Comparison of ENCODE assay signal across 19 mouse cellular contexts in the genomic region with DNA sequence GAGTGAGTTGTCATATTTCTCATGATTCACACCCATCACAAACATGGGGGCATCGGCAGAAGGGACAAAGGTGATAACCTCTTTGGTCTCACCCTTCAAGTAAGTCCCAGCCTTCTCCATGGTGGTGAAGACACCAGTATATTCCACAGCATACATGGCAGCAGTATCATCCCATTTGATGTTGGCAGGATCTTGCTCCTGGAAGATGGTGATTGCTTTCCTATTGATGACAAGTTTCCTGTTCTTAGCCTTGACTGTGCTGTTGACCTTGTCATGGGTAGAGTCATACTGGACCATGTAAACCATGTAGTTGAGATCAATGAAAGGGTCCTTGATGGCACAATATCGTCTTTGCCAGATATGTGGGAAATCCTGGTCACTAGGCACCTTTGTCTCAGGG.
A peak's percentile ranks its signal among the peaks of the same experiment; 100 is the strongest.
DNase-seq lines count a peak whose midpoint lies in the region; ATAC-seq lines count a peak whose summit lies in the region.
"Had no signal": no experiment of that assay in that cellular context is flagged by ENCODE, and none has a peak within 500 bp of the region (broad histone marks: within the 10 kb centered on the region; RNA-seq: fewer than 3 reads in every experiment).

No protein-coding gene starts in this region.

- no peaks in the 10 kb centered on the region for H3K9me3 ChIP-seq in midbrain, embryonic 11.5 days (ENCODE audit: control insufficient read depth, low read length)
- H3K9me3 ChIP-seq in midbrain, embryonic 10.5 days (replicated peaks), result no peaks in the 10 kb centered on the region
- H3K9me3 ChIP-seq: G1E had no signal

- WGBS in midbrain, embryonic 11.5 days, result 88% methylated on average over 2 of the region's 2 CpGs
- WGBS in midbrain, embryonic 10.5 days, result 90% methylated on average over 2 of the region's 2 CpGs

- no peaks in the 10 kb centered on the region for H3K4me1 ChIP-seq in midbrain, embryonic 11.5 days (ENCODE audit: control insufficient read depth, insufficient read depth, low read length)
- 0 out of 2 replicates have a peak, but pooled peaks cover 3% of the 10 kb centered on the region for H3K4me1 ChIP-seq in midbrain, embryonic 10.5 days

- DNase-seq in heart, adult 11 months, result peak; percentile 66
- DNase-seq in heart, adult 8-10 months (ENCODE audit: low spot score), result no peak
- DNase-seq in midbrain, embryonic 11.5 days (ENCODE audit: low spot score, missing footprints), result peak; percentile 60
- DNase-seq in midbrain, embryonic 10.5 days (ENCODE audit: low spot score), result no peak
- DNase-seq: adrenal gland, adult 2 months; adrenal gland, adult 8-10 months; adrenal gland, postnatal 10 days; adrenal gland, postnatal 14 days; adrenal gland, postnatal 25 days; adrenal gland, postnatal 36 days; B cell, adult 2 months; cerebellum, adult 11 months; cerebellum, adult 11-12 months; cerebellum, adult 18-20 months had no signal

- no peak overlapping the region for H3K4me2 ChIP-seq in midbrain, embryonic 11.5 days

- H3K27me3 ChIP-seq in midbrain, embryonic 11.5 days (ENCODE audit: control insufficient read depth, insufficient read depth, low read length), result no peaks in the 10 kb centered on the region
- no peaks in the 10 kb centered on the region for H3K27me3 ChIP-seq in midbrain, embryonic 10.5 days (ENCODE audit: low read depth, poor library complexity, severe bottlenecking)
- H3K27me3 ChIP-seq: CH12.LX, Patski had no signal

- no peak overlapping the region for H3K4me3 ChIP-seq in midbrain, embryonic 11.5 days (ENCODE audit: low read depth, low read length)
- no peak overlapping the region for H3K4me3 ChIP-seq in midbrain, embryonic 10.5 days

- no peak overlapping the region for H3K9ac ChIP-seq in midbrain, embryonic 11.5 days (ENCODE audit: low read length)

- H3K36me3 ChIP-seq in midbrain, embryonic 11.5 days (ENCODE audit: control insufficient read depth, insufficient read depth, low read length), result no peaks in the 10 kb centered on the region
- H3K36me3 ChIP-seq in midbrain, embryonic 10.5 days, result no peaks in the 10 kb centered on the region
- H3K36me3 ChIP-seq: G1E had no signal

- no peak overlapping the region for H3K27ac ChIP-seq in midbrain, embryonic 11.5 days (ENCODE audit: low read depth, low read length)
- H3K27ac ChIP-seq in midbrain, embryonic 10.5 days (replicated peaks), result no peak overlapping the region

- no peak for ATAC-seq in midbrain, embryonic 11.5 days (ENCODE audit: low FRiP score)
- ATAC-seq: activated CD4-positive, CD25-positive, alpha-beta regulatory T cell, adult 4 months; CD4-positive, CD25-positive, alpha-beta regulatory T cell, adult 4 months; Patski had no signal

Comparison
In these comparisons a context has a peak if more than half of its experiments do, and no peak if none do; other contexts are left out.
1. DNase-seq: peak in heart, adult 11 months (single experiment) and midbrain, embryonic 11.5 days (single experiment); none in heart, adult 8-10 months (single experiment) and midbrain, embryonic 10.5 days (single experiment).